Mouse (Mus musculus) liver (tissue): ENCODE measurements around the gene Dph1.

Experiments
- DNase-seq: peaks from one replicate; pipeline ENCODE4 v3.0.0-alpha.2; 2020; ENCODE audit warnings: mixed read lengths

Dph1 gene

DNA sequence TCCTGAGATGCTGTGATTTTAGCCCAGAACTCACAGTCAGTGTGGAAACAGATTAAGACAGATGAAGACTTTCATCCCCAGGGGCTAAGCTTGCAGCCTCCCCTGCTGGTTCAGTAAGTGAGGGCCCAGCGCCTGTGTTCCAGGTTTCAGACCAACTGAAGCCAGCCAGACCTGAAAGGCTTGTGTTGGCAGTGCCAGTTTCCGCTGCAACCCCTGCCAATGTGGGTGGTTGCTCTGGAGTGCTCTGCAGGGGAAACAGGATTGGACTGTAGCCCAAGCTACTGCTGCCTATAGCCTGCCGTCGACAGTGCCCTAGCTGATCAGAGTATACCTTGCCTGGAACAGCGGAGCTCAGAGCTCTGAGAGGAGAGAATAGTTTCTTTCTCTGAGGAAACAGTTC, 58.8 kb downstream of the Dph1 start:
- no peak for DNase-seq

DNA sequence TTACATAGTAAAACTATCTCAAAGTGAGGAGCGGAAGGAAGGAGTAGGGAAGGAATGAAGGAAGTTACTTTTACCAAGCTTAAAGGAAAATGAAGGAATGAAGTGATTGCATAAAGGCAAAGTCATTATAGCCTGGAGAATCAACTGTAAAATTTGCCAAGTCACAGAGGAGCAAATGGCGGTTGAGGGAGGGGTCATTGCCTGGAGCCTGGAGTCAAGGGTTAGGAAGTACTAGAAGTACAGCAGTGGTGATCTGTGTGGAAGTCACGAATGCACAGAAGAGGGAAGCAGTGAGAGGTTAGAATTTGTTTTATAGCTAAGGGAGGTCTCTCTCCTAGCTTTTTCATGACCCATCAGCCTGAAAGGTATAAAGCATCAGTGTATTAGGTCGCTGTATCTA, 59.7 kb downstream of the Dph1 start:
- no peak for DNase-seq

DNA sequence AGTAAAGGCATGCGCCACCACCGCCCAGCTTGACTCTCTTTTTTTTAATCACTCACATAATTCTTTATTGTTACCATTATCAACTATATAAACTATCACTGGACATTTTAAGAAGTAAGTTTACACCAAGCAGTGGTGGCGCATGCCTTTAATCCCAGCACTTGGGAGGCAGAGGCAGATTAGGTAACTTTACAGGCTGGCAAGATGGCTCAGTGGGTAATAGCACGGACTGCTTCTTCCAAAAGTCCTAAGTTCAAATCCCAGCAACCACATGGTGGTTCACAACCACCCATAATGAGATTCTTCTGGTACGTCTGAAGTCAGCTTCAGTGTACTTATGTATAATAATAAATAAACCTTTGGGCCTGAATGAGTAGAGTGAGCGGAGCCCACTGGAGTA, 61.6 kb downstream of the Dph1 start:
- DNase-seq: no peak
